Mouse (Mus musculus): ENCODE results near the gene Stip1. TPM values are rescaled to one million over a fixed set of nuclear protein-coding genes. Genes with fewer than 3 reads are reported as not detected.

The Stip1 gene
- polyA plus RNA-seq, 1 experiment: 544 TPM

GRCm38 (mm10) chr19:7066828-7067342, 27.1 kb upstream of the Stip1 start:
- Histone ChIP-seq H3K36me3 (ENCODE audit: control insufficient read depth, insufficient read depth, low read length, poor library complexity, severe bottlenecking) (no peaks in the 10 kb centered on the region), H3K9me3 (replicated peaks; ENCODE audit: control insufficient read depth, insufficient read depth, low read length, poor library complexity, severe bottlenecking) (no peaks in the 10 kb centered on the region), H3K27me3 (ENCODE audit: control insufficient read depth, insufficient read depth, low read length, poor library complexity, severe bottlenecking) (no peaks in the 10 kb centered on the region), H3K27ac (ENCODE audit: insufficient read depth, low read length) (no peak overlapping the region), H3K4me3 (ENCODE audit: low read depth, low read length) (no peak overlapping the region), H3K9ac (ENCODE audit: low read depth, poor library complexity, severe bottlenecking) (no peak overlapping the region), H3K4me1 (ENCODE audit: control insufficient read depth, insufficient read depth, low read length) (no peaks in the 10 kb centered on the region)
- TF ChIP-seq CTCF (IDR thresholded peaks at IDR 0.05; ENCODE audit: low read depth, low read length) (no peak), EP300 (IDR thresholded peaks at IDR 0.05; ENCODE audit: insufficient read depth, low read depth, low read length) (no peak)

- Histone ChIP-seq H3K36me3 (ENCODE audit: control insufficient read depth, insufficient read depth, low read length, poor library complexity, severe bottlenecking) (no peaks in the 10 kb centered on the region), H3K4me3 (ENCODE audit: low read depth, low read length) (no peak overlapping the region), H3K27me3 (ENCODE audit: control insufficient read depth, insufficient read depth, low read length, poor library complexity, severe bottlenecking) (no peaks in the 10 kb centered on the region), H3K4me1 (ENCODE audit: control insufficient read depth, insufficient read depth, low read length) (no peaks in the 10 kb centered on the region), H3K9ac (ENCODE audit: low read depth, poor library complexity, severe bottlenecking) (no peak overlapping the region), H3K27ac (ENCODE audit: insufficient read depth, low read length) (no peak overlapping the region), H3K9me3 (replicated peaks; ENCODE audit: control insufficient read depth, insufficient read depth, low read length, poor library complexity, severe bottlenecking) (no peaks in the 10 kb centered on the region)
- no peak for TF ChIP-seq EP300 (IDR thresholded peaks at IDR 0.05; ENCODE audit: insufficient read depth, low read depth, low read length)
- no peak for TF ChIP-seq POLR2A (IDR thresholded peaks at IDR 0.05; ENCODE audit: insufficient read depth, low read length)
- TF ChIP-seq CTCF (IDR thresholded peaks at IDR 0.05; ENCODE audit: low read depth, low read length): no peak
Measured at GRCm38 (mm10) chr19:7066034-7066827, 26.5 kb upstream of the Stip1 start.

- H3K9me3 ChIP-seq (replicated peaks; ENCODE audit: control insufficient read depth, insufficient read depth, low read length, poor library complexity, severe bottlenecking): no peaks in the 10 kb centered on the region
- H3K36me3 ChIP-seq (ENCODE audit: control insufficient read depth, insufficient read depth, low read length, poor library complexity, severe bottlenecking): no peaks in the 10 kb centered on the region
- H3K27ac ChIP-seq (ENCODE audit: insufficient read depth, low read length): no peak overlapping the region
- H3K9ac ChIP-seq (ENCODE audit: low read depth, poor library complexity, severe bottlenecking): no peak overlapping the region
- no peak overlapping the region for H3K4me3 ChIP-seq (ENCODE audit: low read depth, low read length)
- TF ChIP-seq POLR2A (IDR thresholded peaks at IDR 0.05; ENCODE audit: insufficient read depth, low read length) (no peak), EP300 (IDR thresholded peaks at IDR 0.05; ENCODE audit: insufficient read depth, low read depth, low read length) (0 out of 2 replicates have a peak, but pooled peaks have one; percentile 14), CTCF (IDR thresholded peaks at IDR 0.05; ENCODE audit: low read depth, low read length) (peak; percentile 99)
- no peaks in the 10 kb centered on the region for H3K4me1 ChIP-seq (ENCODE audit: control insufficient read depth, insufficient read depth, low read length)
- H3K27me3 ChIP-seq (ENCODE audit: control insufficient read depth, insufficient read depth, low read length, poor library complexity, severe bottlenecking): no peaks in the 10 kb centered on the region
Measured at GRCm38 (mm10) chr19:7064571-7064970, 24.8 kb upstream of the Stip1 start.

- H3K4me1 ChIP-seq (ENCODE audit: control insufficient read depth, insufficient read depth, low read length): peaks cover 3% of the 10 kb centered on the region
- no peak overlapping the region for H3K27ac ChIP-seq (ENCODE audit: insufficient read depth, low read length)
- no peak overlapping the region for H3K9ac ChIP-seq (ENCODE audit: low read depth, poor library complexity, severe bottlenecking)
- TF ChIP-seq EP300 (IDR thresholded peaks at IDR 0.05; ENCODE audit: insufficient read depth, low read depth, low read length): no peak
- TF ChIP-seq POLR2A (IDR thresholded peaks at IDR 0.05; ENCODE audit: insufficient read depth, low read length): no peak
- TF ChIP-seq CTCF (IDR thresholded peaks at IDR 0.05; ENCODE audit: low read depth, low read length): no peak
- no peaks in the 10 kb centered on the region for H3K9me3 ChIP-seq (replicated peaks; ENCODE audit: control insufficient read depth, insufficient read depth, low read length, poor library complexity, severe bottlenecking)
- no peak overlapping the region for H3K4me3 ChIP-seq (ENCODE audit: low read depth, low read length)
- H3K27me3 ChIP-seq (ENCODE audit: control insufficient read depth, insufficient read depth, low read length, poor library complexity, severe bottlenecking): no peaks in the 10 kb centered on the region
- H3K36me3 ChIP-seq (ENCODE audit: control insufficient read depth, insufficient read depth, low read length, poor library complexity, severe bottlenecking): no peaks in the 10 kb centered on the region
Measured at GRCm38 (mm10) chr19:7062916-7063315, 23.1 kb upstream of the Stip1 start.

GRCm38 (mm10) chr19:7062110-7062509, 22.3 kb upstream of the Stip1 start:
- H3K27me3 ChIP-seq (ENCODE audit: control insufficient read depth, insufficient read depth, low read length, poor library complexity, severe bottlenecking): no peaks in the 10 kb centered on the region

GRCm38 (mm10) chr19:7058541-7058940, 18.8 kb upstream of the Stip1 start:
- no peaks in the 10 kb centered on the region for H3K36me3 ChIP-seq (ENCODE audit: control insufficient read depth, insufficient read depth, low read length, poor library complexity, severe bottlenecking)
- H3K9ac ChIP-seq (ENCODE audit: low read depth, poor library complexity, severe bottlenecking): peak overlapping the region; percentile 37
- peaks cover 7% of the 10 kb centered on the region for H3K4me1 ChIP-seq (ENCODE audit: control insufficient read depth, insufficient read depth, low read length)
- no peaks in the 10 kb centered on the region for H3K9me3 ChIP-seq (replicated peaks; ENCODE audit: control insufficient read depth, insufficient read depth, low read length, poor library complexity, severe bottlenecking)
- no peak overlapping the region for H3K4me3 ChIP-seq (ENCODE audit: low read depth, low read length)
- TF ChIP-seq CTCF (IDR thresholded peaks at IDR 0.05; ENCODE audit: low read depth, low read length) (no peak), EP300 (IDR thresholded peaks at IDR 0.05; ENCODE audit: insufficient read depth, low read depth, low read length) (no peak), POLR2A (IDR thresholded peaks at IDR 0.05; ENCODE audit: insufficient read depth, low read length) (no peak)
- H3K27ac ChIP-seq (ENCODE audit: insufficient read depth, low read length): 0 out of 2 replicates have a peak overlapping the region, but pooled peaks have one; percentile 51
- no peaks in the 10 kb centered on the region for H3K27me3 ChIP-seq (ENCODE audit: control insufficient read depth, insufficient read depth, low read length, poor library complexity, severe bottlenecking)

More at GRCm38 (mm10) chr19:7062110-7062509, 22.3 kb upstream of the Stip1 start:
- H3K36me3 ChIP-seq (ENCODE audit: control insufficient read depth, insufficient read depth, low read length, poor library complexity, severe bottlenecking): no peaks in the 10 kb centered on the region
- H3K27ac ChIP-seq (ENCODE audit: insufficient read depth, low read length): no peak overlapping the region
- TF ChIP-seq EP300 (IDR thresholded peaks at IDR 0.05; ENCODE audit: insufficient read depth, low read depth, low read length) (no peak), CTCF (IDR thresholded peaks at IDR 0.05; ENCODE audit: low read depth, low read length) (no peak), POLR2A (IDR thresholded peaks at IDR 0.05; ENCODE audit: insufficient read depth, low read length) (no peak)
- H3K9ac ChIP-seq (ENCODE audit: low read depth, poor library complexity, severe bottlenecking): no peak overlapping the region
- no peaks in the 10 kb centered on the region for H3K9me3 ChIP-seq (replicated peaks; ENCODE audit: control insufficient read depth, insufficient read depth, low read length, poor library complexity, severe bottlenecking)
- peaks cover 3% of the 10 kb centered on the region for H3K4me1 ChIP-seq (ENCODE audit: control insufficient read depth, insufficient read depth, low read length)
- no peak overlapping the region for H3K4me3 ChIP-seq (ENCODE audit: low read depth, low read length)

Data from ES-Bruce4 (cell line).